In the genomic region with DNA sequence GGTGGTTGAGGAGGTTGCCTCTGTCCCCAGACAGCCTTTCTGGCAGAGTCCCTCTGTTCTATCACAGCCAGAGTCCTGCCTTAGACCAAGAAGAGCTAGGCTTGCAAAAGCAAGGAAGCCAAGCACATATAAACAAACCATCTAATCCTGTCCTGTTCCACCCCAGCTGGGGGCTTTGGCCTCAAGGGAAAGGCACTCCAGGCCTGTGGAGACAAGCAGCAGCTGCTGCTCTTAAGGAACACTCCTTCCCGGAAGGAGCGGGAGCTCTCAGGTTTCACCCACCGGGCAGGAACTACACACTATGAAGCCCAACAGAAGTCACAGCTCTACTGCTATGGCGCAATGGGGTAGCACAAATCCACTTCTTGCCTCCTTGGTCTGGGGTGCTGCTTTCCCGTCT, we compare ENCODE assay signal across 8 mouse cellular contexts.
DNase-seq lines count a peak whose midpoint lies in the region; ATAC-seq and TF ChIP-seq lines count a peak whose summit lies in the region.

No protein-coding gene starts in this region.

- peak; percentile 8 for DNase-seq in thymus, postnatal 4 days
- DNase-seq in thymus, postnatal 25 days = no peak
- DNase-seq in urinary bladder, postnatal 36 days (ENCODE audit: low spot score in 2 of 2) = peak; percentile 31 to 34
- DNase-seq in layer of hippocampus, postnatal 10 days (ENCODE audit: low spot score in 2 of 2) = no peak
- DNase-seq in cerebellum, adult 11 months = no peak
- DNase-seq in thymus, adult 2 months = no peak

- TF ChIP-seq CTCF in thymus, adult 2 months (IDR thresholded peaks at IDR 0.05; ENCODE audit: borderline replicate concordance, control insufficient read depth, extremely low read depth, insufficient read depth, low read length, poor library complexity) = no peak

- ATAC-seq in hindbrain, embryonic 12.5 days (ENCODE audit: low FRiP score) = no peak
- ATAC-seq in lung, embryonic 16.5 days (ENCODE audit: low read depth) = peak; percentile 93

- peaks cover 14% of the 10 kb centered on the region for H3K4me1 ChIP-seq in hindbrain, embryonic 12.5 days
- peaks cover 9% of the 10 kb centered on the region; the same call in 1 of the 2 replicates for H3K4me1 ChIP-seq in lung, embryonic 16.5 days (replicated peaks; ENCODE audit: control insufficient read depth, insufficient read depth, low read length)
- no peaks in the 10 kb centered on the region for H3K4me1 ChIP-seq in thymus, adult 2 months (replicated peaks; ENCODE audit: control insufficient read depth, insufficient read depth, low read length)

- H3K36me3 ChIP-seq in hindbrain, embryonic 12.5 days = no peaks in the 10 kb centered on the region
- no peaks in the 10 kb centered on the region for H3K36me3 ChIP-seq in lung, embryonic 16.5 days (ENCODE audit: control insufficient read depth, insufficient read depth, low read length)
- no peaks in the 10 kb centered on the region for H3K36me3 ChIP-seq in thymus, adult 2 months (ENCODE audit: control insufficient read depth, insufficient read depth, low read length)

- H3K4me3 ChIP-seq in hindbrain, embryonic 12.5 days = no peak overlapping the region
- H3K4me3 ChIP-seq in lung, embryonic 16.5 days (ENCODE audit: low read length) = no peak overlapping the region
- no peak overlapping the region for H3K4me3 ChIP-seq in thymus, adult 2 months (ENCODE audit: control insufficient read depth, insufficient read depth, low read length)

- no peak overlapping the region for H3K4me2 ChIP-seq in hindbrain, embryonic 12.5 days (replicated peaks)
- peak overlapping the region; percentile 42; the same call in 1 of the 2 replicates for H3K4me2 ChIP-seq in lung, embryonic 16.5 days (ENCODE audit: low read depth, low read length)

- no peaks in the 10 kb centered on the region for H3K27me3 ChIP-seq in hindbrain, embryonic 12.5 days
- no peaks in the 10 kb centered on the region for H3K27me3 ChIP-seq in lung, embryonic 16.5 days (ENCODE audit: control insufficient read depth, insufficient read depth, low read depth, low read length)
- no peaks in the 10 kb centered on the region for H3K27me3 ChIP-seq in thymus, adult 2 months (ENCODE audit: control insufficient read depth, insufficient read depth, low read length)

- no peak for TF ChIP-seq POLR2A in thymus, adult 2 months (IDR thresholded peaks at IDR 0.05; ENCODE audit: control insufficient read depth, extremely low read depth, insufficient read depth, low read length, poor library complexity)

- WGBS in hindbrain, embryonic 12.5 days = 46% methylated on average over 5 of the region's 5 CpGs
- 16% methylated on average over 5 of the region's 5 CpGs for WGBS in lung, embryonic 16.5 days
- 77% methylated on average over 5 of the region's 5 CpGs for WGBS in thymus, adult 2 months

- no peaks in the 10 kb centered on the region for H3K9me3 ChIP-seq in hindbrain, embryonic 12.5 days (replicated peaks)
- H3K9me3 ChIP-seq in lung, embryonic 16.5 days (ENCODE audit: control insufficient read depth, low read length) = no peaks in the 10 kb centered on the region

- H3K27ac ChIP-seq in hindbrain, embryonic 12.5 days = peak overlapping the region; percentile 23; the same call in 1 of the 2 replicates
- peak overlapping the region; percentile 82 for H3K27ac ChIP-seq in lung, embryonic 16.5 days (ENCODE audit: low read length)
- no peak overlapping the region for H3K27ac ChIP-seq in thymus, adult 2 months (ENCODE audit: control insufficient read depth, insufficient read depth, low read length)

- no peak overlapping the region for H3K9ac ChIP-seq in hindbrain, embryonic 12.5 days
- peak overlapping the region; percentile 32; the same call in 1 of the 2 replicates for H3K9ac ChIP-seq in lung, embryonic 16.5 days (ENCODE audit: low read length)

Comparison
In these comparisons a context has a peak if more than half of its experiments do, and no peak if none do; other contexts are left out.
1. DNase-seq: peak in thymus, postnatal 4 days (single experiment) and urinary bladder, postnatal 36 days (2 of 2); none in thymus, postnatal 25 days (single experiment), layer of hippocampus, postnatal 10 days (0 of 2), cerebellum, adult 11 months (single experiment) and thymus, adult 2 months (single experiment).